Mouse (Mus musculus): ENCODE results near the gene Mex3d. TPM values are rescaled to one million over a fixed set of nuclear protein-coding genes. Genes with fewer than 3 reads are reported as not detected.

Gene Mex3d
- total and polyA plus RNA-seq, 3 experiments = 15.6 to 18.8 TPM; not detected in 1

GRCm38 (mm10) chr10:80347514-80347967 lies 39.9 kb downstream of the Mex3d start:
- no peaks in the 10 kb centered on the region for H3K9me3 ChIP-seq (replicated peaks; ENCODE audit: insufficient read depth, low read length)
- peak overlapping the region; percentile 78 to 81 for H3K4me3 ChIP-seq (ENCODE audit: control insufficient read depth in 1 of 2, insufficient read depth in 1 of 2, low read depth in 2 of 2, low read length in 2 of 2)
- DNase-seq (ENCODE audit: low read depth, low spot score) = peak; percentile 55
- no peaks in the 10 kb centered on the region; the same call in 1 of the 2 replicates for H3K79me2 ChIP-seq (ENCODE audit: control insufficient read depth, insufficient read depth, low read length, poor library complexity)
- H3K27me3 ChIP-seq (ENCODE audit: control insufficient read depth in 1 of 2, insufficient read depth in 2 of 2, low read length in 2 of 2) = no peaks in the 10 kb centered on the region
- H3K9ac ChIP-seq (ENCODE audit: control insufficient read depth, low read depth, low read length, poor library complexity, severe bottlenecking) = peak overlapping the region; percentile 66
- TF ChIP-seq MXI1 (IDR thresholded peaks at IDR 0.05; ENCODE audit: low read depth, low read length) = peak; percentile 67
- no peak for TF ChIP-seq MYC (IDR thresholded peaks at IDR 0.05; ENCODE audit: low read depth, low read length)
- TF ChIP-seq MAFK (IDR thresholded peaks at IDR 0.05; ENCODE audit: borderline replicate concordance, low read depth, low read length) = no peak
- TF ChIP-seq MEF2A (IDR thresholded peaks at IDR 0.05; ENCODE audit: extremely low read depth, insufficient replicate concordance, low read depth, low read length, poor library complexity, severe bottlenecking) = no peak
- no peak for TF ChIP-seq JUND (IDR thresholded peaks at IDR 0.05; ENCODE audit: low read depth, low read length)
- TF ChIP-seq NRF1 (IDR thresholded peaks at IDR 0.05; ENCODE audit: insufficient read depth, low read depth, low read length, poor library complexity, severe bottlenecking) = no peak
- no peak for TF ChIP-seq UBTF (IDR thresholded peaks at IDR 0.05; ENCODE audit: borderline replicate concordance, insufficient read depth, low read depth, low read length)
- no peak for TF ChIP-seq POLR2AphosphoS5 (IDR thresholded peaks at IDR 0.05; ENCODE audit: borderline replicate concordance, low read depth, low read length)
- no peak for TF ChIP-seq HCFC1 (IDR thresholded peaks at IDR 0.05; ENCODE audit: low read depth, low read length)
- TF ChIP-seq TCF12 (IDR thresholded peaks at IDR 0.05; ENCODE audit: low read depth, low read length) = no peak
- no peak for TF ChIP-seq EP300 (IDR thresholded peaks at IDR 0.05; ENCODE audit: low read depth in 1 of 2, low read length in 2 of 2)
- no peak for TF ChIP-seq ZMIZ1 (IDR thresholded peaks at IDR 0.05; ENCODE audit: low read depth, low read length)
- TF ChIP-seq NELFE (IDR thresholded peaks at IDR 0.05; ENCODE audit: low read depth, low read length) = no peak
- TF ChIP-seq CHD1 (IDR thresholded peaks at IDR 0.05; ENCODE audit: low read depth, low read length) = 0 out of 2 replicates have a peak, but pooled peaks have one; percentile 55
- no peak for TF ChIP-seq CTCF (IDR thresholded peaks at IDR 0.05 in 2 of 3, conservative IDR thresholded peaks at IDR 0.05 in 1 of 3; ENCODE audit: control insufficient read depth in 1 of 3, insufficient read depth in 1 of 3, low read depth in 2 of 3, low read length in 3 of 3, poor library complexity in 1 of 3, severe bottlenecking in 1 of 3)
- no peak for TF ChIP-seq RCOR1 (IDR thresholded peaks at IDR 0.05; ENCODE audit: low read depth, low read length)
- TF ChIP-seq TAL1 (IDR thresholded peaks at IDR 0.05; ENCODE audit: low read length) = no peak
- TF ChIP-seq MAZ (IDR thresholded peaks at IDR 0.05; ENCODE audit: low read depth, low read length) = no peak
- TF ChIP-seq MAX (IDR thresholded peaks at IDR 0.05; ENCODE audit: low read length) = peak; percentile 42; the same call in 1 of the 2 replicates
- TF ChIP-seq ELF1 (IDR thresholded peaks at IDR 0.05; ENCODE audit: low read depth, low read length) = no peak
- TF ChIP-seq SMC3 (IDR thresholded peaks at IDR 0.05; ENCODE audit: low read depth, low read length) = no peak
- TF ChIP-seq CHD2 (IDR thresholded peaks at IDR 0.05; ENCODE audit: low read length) = no peak
- TF ChIP-seq ZKSCAN1 (IDR thresholded peaks at IDR 0.05; ENCODE audit: low read depth, low read length) = no peak
- H3K27ac ChIP-seq (ENCODE audit: control insufficient read depth, low read depth, low read length) = peak overlapping the region; percentile 6; the same call in 1 of the 2 replicates
- peaks cover 0 to 19% of the 10 kb centered on the region in 2 experiments; a peak in 2 of 4 replicates for H3K36me3 ChIP-seq (ENCODE audit: control insufficient read depth in 1 of 2, insufficient read depth in 2 of 2, low read length in 2 of 2)
- peaks cover 16 to 29% of the 10 kb centered on the region in 2 experiments for H3K4me1 ChIP-seq (ENCODE audit: control insufficient read depth in 1 of 2, insufficient read depth in 2 of 2, low read length in 2 of 2)
